Mouse (Mus musculus): ENCODE data around the gene Xk. TPM values are rescaled to one million over a fixed set of nuclear protein-coding genes. Genes with fewer than 3 reads are reported as not detected.

Xk gene
- polyA plus RNA-seq, 1 experiment: 1.6 TPM

DNA sequence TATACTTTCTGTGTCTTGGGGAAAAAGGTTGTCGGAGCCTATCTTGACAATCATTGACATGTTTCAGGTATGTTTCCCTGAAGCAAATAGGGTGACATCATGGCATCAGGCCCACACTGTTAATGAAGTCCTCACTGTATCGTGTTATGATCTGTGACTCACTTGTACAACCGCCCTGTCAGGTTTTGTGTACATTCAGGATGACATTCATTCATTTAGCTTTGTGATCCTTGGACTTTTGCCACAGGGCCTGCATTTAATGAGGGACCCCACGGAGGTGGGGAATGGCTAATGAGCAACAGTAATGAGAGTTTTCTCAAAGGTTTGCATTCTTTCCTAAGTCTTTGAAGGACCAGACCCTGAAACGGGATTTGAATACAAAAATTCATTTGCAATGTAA is 23.6 kb upstream of the Xk start:
- no peaks in the 10 kb centered on the region for H3K4me1 ChIP-seq (replicated peaks; ENCODE audit: control insufficient read depth, insufficient read depth, low read length)
- 92% methylated on average over 5 of the region's 5 CpGs for WGBS
- H3K36me3 ChIP-seq (ENCODE audit: control insufficient read depth, insufficient read depth, low read length): no peaks in the 10 kb centered on the region
- H3K4me3 ChIP-seq (ENCODE audit: control insufficient read depth, insufficient read depth, low read length): no peak overlapping the region
- TF ChIP-seq POLR2A (IDR thresholded peaks at IDR 0.05; ENCODE audit: control insufficient read depth, extremely low read depth, insufficient read depth, low read length, poor library complexity) (no peak), CTCF (IDR thresholded peaks at IDR 0.05; ENCODE audit: borderline replicate concordance, control insufficient read depth, extremely low read depth, insufficient read depth, low read length, poor library complexity) (no peak)
- H3K27me3 ChIP-seq (ENCODE audit: control insufficient read depth, insufficient read depth, low read length): no peaks in the 10 kb centered on the region
- no peak overlapping the region for H3K27ac ChIP-seq (ENCODE audit: control insufficient read depth, insufficient read depth, low read length)
- DNase-seq: no peak

DNA sequence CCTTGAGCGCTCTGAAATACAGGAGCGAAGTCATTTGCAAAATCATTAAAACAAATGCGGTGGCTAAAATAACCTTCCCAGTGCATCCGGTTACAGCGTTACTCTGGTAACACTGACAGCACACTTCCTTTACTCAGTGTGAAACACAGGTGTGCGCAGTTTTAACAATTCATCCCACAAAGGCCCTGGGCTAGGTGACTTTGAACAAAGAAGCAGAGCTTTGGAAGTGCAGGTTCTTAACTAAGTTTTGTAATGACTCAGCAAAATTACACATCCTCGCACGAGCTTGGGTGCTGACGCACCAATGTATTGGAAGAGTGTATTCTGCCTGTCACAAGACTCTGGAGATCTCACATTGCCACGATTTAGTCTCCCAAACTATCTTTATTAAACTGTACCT is 18.6 kb upstream of the Xk start:
- 11% methylated on average over 10 of the region's 10 CpGs for WGBS
- DNase-seq: no peak
- H3K27me3 ChIP-seq (ENCODE audit: control insufficient read depth, insufficient read depth, low read length): no peaks in the 10 kb centered on the region
- H3K4me3 ChIP-seq (ENCODE audit: control insufficient read depth, insufficient read depth, low read length): no peak overlapping the region
- TF ChIP-seq CTCF (IDR thresholded peaks at IDR 0.05; ENCODE audit: borderline replicate concordance, control insufficient read depth, extremely low read depth, insufficient read depth, low read length, poor library complexity) (no peak), POLR2A (IDR thresholded peaks at IDR 0.05; ENCODE audit: control insufficient read depth, extremely low read depth, insufficient read depth, low read length, poor library complexity) (no peak)
- H3K36me3 ChIP-seq (ENCODE audit: control insufficient read depth, insufficient read depth, low read length): no peaks in the 10 kb centered on the region
- no peaks in the 10 kb centered on the region for H3K4me1 ChIP-seq (replicated peaks; ENCODE audit: control insufficient read depth, insufficient read depth, low read length)
- H3K27ac ChIP-seq (ENCODE audit: control insufficient read depth, insufficient read depth, low read length): no peak overlapping the region

DNA sequence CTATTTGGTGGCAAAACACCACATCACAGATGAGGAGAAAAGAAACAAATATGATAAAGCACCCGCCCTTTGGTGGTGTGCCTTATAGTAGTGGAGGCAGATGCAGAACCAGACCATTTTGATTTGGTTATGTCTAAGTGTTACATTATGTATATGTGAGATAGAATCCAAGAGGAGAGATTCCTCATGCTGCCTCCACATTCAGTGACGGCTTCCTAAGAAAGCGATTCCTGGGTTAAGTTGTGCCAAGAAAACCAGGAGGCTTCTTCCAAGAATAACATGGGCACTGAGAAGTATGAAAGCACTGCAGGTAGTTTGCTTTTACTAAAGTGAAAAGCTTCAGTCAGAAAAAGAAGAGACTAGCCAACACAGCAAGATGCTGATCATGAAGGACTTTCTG is 17.7 kb upstream of the Xk start:
- no peak for DNase-seq
- TF ChIP-seq POLR2A (IDR thresholded peaks at IDR 0.05; ENCODE audit: control insufficient read depth, extremely low read depth, insufficient read depth, low read length, poor library complexity): no peak
- no peak for TF ChIP-seq CTCF (IDR thresholded peaks at IDR 0.05; ENCODE audit: borderline replicate concordance, control insufficient read depth, extremely low read depth, insufficient read depth, low read length, poor library complexity)
- Histone ChIP-seq H3K4me1 (replicated peaks; ENCODE audit: control insufficient read depth, insufficient read depth, low read length) (no peaks in the 10 kb centered on the region), H3K4me3 (ENCODE audit: control insufficient read depth, insufficient read depth, low read length) (no peak overlapping the region), H3K27ac (ENCODE audit: control insufficient read depth, insufficient read depth, low read length) (no peak overlapping the region), H3K36me3 (ENCODE audit: control insufficient read depth, insufficient read depth, low read length) (no peaks in the 10 kb centered on the region), H3K27me3 (ENCODE audit: control insufficient read depth, insufficient read depth, low read length) (no peaks in the 10 kb centered on the region)
- 97% methylated on average over 3 of the region's 3 CpGs for WGBS

GRCm38 (mm10) chrX:9256766-9257165 is 15.8 kb upstream of the Xk start, which contains the start of gene Gm14862:
Gm14862 (minus strand) TSS chrX:9256899.
- H3K27ac ChIP-seq (ENCODE audit: control insufficient read depth, insufficient read depth, low read length): no peak within 1 kb of the TSS
- no peak within 1 kb of the TSS for H3K4me3 ChIP-seq (ENCODE audit: control insufficient read depth, insufficient read depth, low read length)
- WGBS: 96% methylated on average over 5 of the region's 5 CpGs
- DNase-seq: no peak
- TF ChIP-seq POLR2A (IDR thresholded peaks at IDR 0.05; ENCODE audit: control insufficient read depth, extremely low read depth, insufficient read depth, low read length, poor library complexity) (no peak), CTCF (IDR thresholded peaks at IDR 0.05; ENCODE audit: borderline replicate concordance, control insufficient read depth, extremely low read depth, insufficient read depth, low read length, poor library complexity) (no peak)
- H3K36me3 ChIP-seq (ENCODE audit: control insufficient read depth, insufficient read depth, low read length): no peaks in the 10 kb centered on the region
- no peaks in the 10 kb centered on the region for H3K4me1 ChIP-seq (replicated peaks; ENCODE audit: control insufficient read depth, insufficient read depth, low read length)
- H3K27me3 ChIP-seq (ENCODE audit: control insufficient read depth, insufficient read depth, low read length): no peaks in the 10 kb centered on the region

DNA sequence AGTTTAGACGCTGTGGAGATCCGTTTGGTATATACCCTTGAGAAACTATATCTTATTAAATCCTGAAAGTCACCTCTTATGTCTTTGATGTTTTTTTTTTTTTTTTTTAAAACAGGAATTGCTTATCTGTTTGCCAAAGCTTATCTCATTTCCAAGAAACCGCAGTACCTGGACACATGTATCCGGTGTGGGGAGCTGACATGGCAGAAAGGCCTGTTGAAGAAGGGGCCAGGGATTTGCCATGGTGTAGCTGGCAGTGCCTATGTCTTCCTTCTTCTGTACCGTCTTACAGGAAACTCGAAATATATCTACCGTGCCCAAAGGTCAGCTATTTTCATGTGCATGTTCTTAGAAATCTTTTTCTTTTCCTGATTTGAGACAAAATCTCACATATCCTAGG is 14.7 kb upstream of the Xk start:
- H3K36me3 ChIP-seq (ENCODE audit: control insufficient read depth, insufficient read depth, low read length): no peaks in the 10 kb centered on the region
- H3K27me3 ChIP-seq (ENCODE audit: control insufficient read depth, insufficient read depth, low read length): no peaks in the 10 kb centered on the region
- H3K4me3 ChIP-seq (ENCODE audit: control insufficient read depth, insufficient read depth, low read length): no peak overlapping the region
- TF ChIP-seq POLR2A (IDR thresholded peaks at IDR 0.05; ENCODE audit: control insufficient read depth, extremely low read depth, insufficient read depth, low read length, poor library complexity) (no peak), CTCF (IDR thresholded peaks at IDR 0.05; ENCODE audit: borderline replicate concordance, control insufficient read depth, extremely low read depth, insufficient read depth, low read length, poor library complexity) (no peak)
- H3K4me1 ChIP-seq (replicated peaks; ENCODE audit: control insufficient read depth, insufficient read depth, low read length): no peaks in the 10 kb centered on the region
- H3K27ac ChIP-seq (ENCODE audit: control insufficient read depth, insufficient read depth, low read length): no peak overlapping the region
- DNase-seq: no peak
- WGBS: 84% methylated on average over 7 of the region's 7 CpGs

GRCm38 (mm10) chrX:9259267-9259666 is 13.3 kb upstream of the Xk start:
- Histone ChIP-seq H3K4me1 (replicated peaks; ENCODE audit: control insufficient read depth, insufficient read depth, low read length) (no peaks in the 10 kb centered on the region), H3K27ac (ENCODE audit: control insufficient read depth, insufficient read depth, low read length) (no peak overlapping the region), H3K4me3 (ENCODE audit: control insufficient read depth, insufficient read depth, low read length) (no peak overlapping the region), H3K27me3 (ENCODE audit: control insufficient read depth, insufficient read depth, low read length) (no peaks in the 10 kb centered on the region), H3K36me3 (ENCODE audit: control insufficient read depth, insufficient read depth, low read length) (no peaks in the 10 kb centered on the region)
- WGBS: 76% methylated on average over 1 of the region's 1 CpGs
- no peak for TF ChIP-seq POLR2A (IDR thresholded peaks at IDR 0.05; ENCODE audit: control insufficient read depth, extremely low read depth, insufficient read depth, low read length, poor library complexity)
- TF ChIP-seq CTCF (IDR thresholded peaks at IDR 0.05; ENCODE audit: borderline replicate concordance, control insufficient read depth, extremely low read depth, insufficient read depth, low read length, poor library complexity): no peak
- DNase-seq: no peak

DNA sequence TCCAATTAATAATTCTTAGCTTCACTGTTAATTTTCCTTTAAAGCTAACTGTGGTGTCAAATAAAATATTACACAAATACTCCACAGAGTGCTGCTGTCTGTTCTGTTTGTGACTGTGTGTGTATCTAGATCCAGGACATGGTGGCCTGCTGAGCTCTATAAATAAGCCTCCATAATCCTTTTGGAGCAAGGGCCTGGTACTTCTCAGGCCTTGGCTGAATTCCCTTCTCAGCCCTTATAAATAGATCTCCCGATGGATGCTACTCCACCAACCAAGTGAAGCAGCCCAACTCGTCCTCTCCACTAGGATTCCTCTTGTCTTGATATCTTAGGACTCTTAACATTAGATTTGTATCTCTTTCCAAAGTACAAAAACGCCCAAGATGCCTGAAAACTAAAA is 1.4 kb upstream of the Xk start:
- H3K4me1 ChIP-seq (replicated peaks; ENCODE audit: control insufficient read depth, insufficient read depth, low read length): 0 out of 2 replicates have a peak, but pooled peaks cover 4% of the 10 kb centered on the region
- DNase-seq: no peak
- H3K27me3 ChIP-seq (ENCODE audit: control insufficient read depth, insufficient read depth, low read length): no peaks in the 10 kb centered on the region
- 97% methylated on average over 3 of the region's 3 CpGs for WGBS
- H3K27ac ChIP-seq (ENCODE audit: control insufficient read depth, insufficient read depth, low read length): no peak overlapping the region
- H3K36me3 ChIP-seq (ENCODE audit: control insufficient read depth, insufficient read depth, low read length): no peaks in the 10 kb centered on the region
- no peak overlapping the region for H3K4me3 ChIP-seq (ENCODE audit: control insufficient read depth, insufficient read depth, low read length)
- TF ChIP-seq POLR2A (IDR thresholded peaks at IDR 0.05; ENCODE audit: control insufficient read depth, extremely low read depth, insufficient read depth, low read length, poor library complexity) (no peak), CTCF (IDR thresholded peaks at IDR 0.05; ENCODE audit: borderline replicate concordance, control insufficient read depth, extremely low read depth, insufficient read depth, low read length, poor library complexity) (no peak)
